Mouse (Mus musculus) kidney, postnatal 0 days (tissue): ENCODE results near the gene Tmem82. TPM values are rescaled to one million over a fixed set of nuclear protein-coding genes. Genes with fewer than 3 reads are reported as not detected.
A peak's percentile ranks its signal among the peaks of the same experiment; 100 is the strongest.

Experiments
- ATAC-seq: fragments of 200-750 bp; cut with Nextera tagmentation; replicated peaks from 2 replicates; pipeline ENCODE4 v1.8.0; 2017; ENCODE audit warnings: low read depth, moderate number of reproducible peaks, moderate TSS enrichment, moderate library complexity; ENCODE audit not compliant: low FRiP score
- DNase-seq: peaks from one replicate; pipeline ENCODE4 v3.0.0-alpha.2; 2016; ENCODE audit warnings: low spot score
- H3K27ac ChIP-seq: fragments of 300-500 bp; sonication (generic); 2 replicates; pipeline ENCODE4 v1.5.1; 2014; ENCODE audit warnings: mild to moderate bottlenecking
- H3K27me3 ChIP-seq: fragments of 300-500 bp; sonication (generic); 2 replicates; pipeline ENCODE4 v1.6.1; 2014; ENCODE audit warnings: low read length, mixed read lengths; ENCODE audit not compliant: insufficient read depth
- H3K36me3 ChIP-seq: fragments of 300-500 bp; sonication (generic); 2 replicates; pipeline ENCODE4 v1.6.1; 2014; ENCODE audit warnings: low read length, mixed read lengths; ENCODE audit not compliant: insufficient read depth
- H3K4me1 ChIP-seq: fragments of 300-500 bp; sonication (generic); replicated peaks from 2 replicates; pipeline ENCODE4 v1.6.1; 2014; ENCODE audit warnings: antibody characterized with exemption, low read length, mixed read lengths; ENCODE audit not compliant: insufficient read depth
- H3K4me2 ChIP-seq: fragments of 300-500 bp; sonication (generic); 2 replicates; pipeline ENCODE4 v1.6.1; 2014; ENCODE audit warnings: mild to moderate bottlenecking, low read length, moderate library complexity, mixed read lengths
- H3K4me3 ChIP-seq: fragments of 300-500 bp; sonication (generic); replicated peaks from 2 replicates; pipeline ENCODE4 v1.5.1; 2014; ENCODE audit warnings: low read depth, low read length
- H3K9ac ChIP-seq: fragments of 300-500 bp; sonication (generic); 2 replicates; pipeline ENCODE4 v1.6.1; 2014; ENCODE audit warnings: low read depth, low read length
- H3K9me3 ChIP-seq: fragments of 300-500 bp; sonication (generic); replicated peaks from 2 replicates; pipeline ENCODE4 v1.6.1; 2016; ENCODE audit warnings: low read length, inconsistent platforms, mixed read lengths
- CTCF ChIP-seq: IDR thresholded peaks from 2 replicates; pipeline ENCODE4 v1.5.1; 2016; ENCODE audit warnings: antibody characterized with exemption, low read depth, mild to moderate bottlenecking, moderate library complexity
- WGBS: fragments of 180-500 bp; shearing (Covaris S2); extraction: QIAGEN DNeasy Blood & Tissue Kit; methylation state at CpG from one replicate; pipeline ENCODE4 v1.1.7; 2014; 5-methylcytosine and 5-hydroxymethylcytosine counted together
- polyA plus RNA-seq: library from polyadenylated mRNA; unstranded; fragments of >200 nt; fragmentation: Nextera tagmentation; extraction: Ambion mirVana; gene quantifications from 2 replicates; pipeline ENCODE4 v1.2.1, GENCODE M21; 2015

Gene Tmem82
- polyA plus RNA-seq, 1 experiment from 2014 or later: 7.7 TPM

GRCm38 (mm10) chr4:141621297-141621696 lies 2.9 kb upstream of the Tmem82 start:
- no peak for TF ChIP-seq CTCF
- no peak overlapping the region for H3K9ac ChIP-seq
- peaks cover 7% of the 10 kb centered on the region; the same call in 1 of the 2 replicates for H3K36me3 ChIP-seq
- H3K4me2 ChIP-seq: no peak overlapping the region
- no peak overlapping the region for H3K4me3 ChIP-seq
- WGBS: 89% methylated on average over 8 of the region's 8 CpGs
- DNase-seq (no peak), ATAC-seq (no peak)
- H3K4me1 ChIP-seq: peaks cover 17% of the 10 kb centered on the region; the same call in 1 of the 2 replicates
- no peak overlapping the region for H3K27ac ChIP-seq
- no peaks in the 10 kb centered on the region for H3K9me3 ChIP-seq
- H3K27me3 ChIP-seq: no peaks in the 10 kb centered on the region

- H3K36me3 ChIP-seq: no peaks in the 10 kb centered on the region
- H3K9me3 ChIP-seq: no peaks in the 10 kb centered on the region
- 86% methylated on average over 9 of the region's 9 CpGs for WGBS
- H3K27ac ChIP-seq: no peak overlapping the region
- ATAC-seq (no peak), DNase-seq (no peak)
- no peak overlapping the region for H3K9ac ChIP-seq
- H3K27me3 ChIP-seq: no peaks in the 10 kb centered on the region
- H3K4me3 ChIP-seq: no peak overlapping the region
- TF ChIP-seq CTCF: no peak
- peak overlapping the region; percentile 6; the same call in 1 of the 2 replicates for H3K4me2 ChIP-seq
- peaks cover 17% of the 10 kb centered on the region; the same call in 1 of the 2 replicates for H3K4me1 ChIP-seq
Observed at GRCm38 (mm10) chr4:141619299-141619883, 958 bp upstream of the Tmem82 start.

GRCm38 (mm10) chr4:141617863-141618564 lies 419 bp downstream of the Tmem82 start:
- no peak for TF ChIP-seq CTCF
- Histone ChIP-seq H3K4me3 (peak overlapping the region; percentile 18), H3K4me1 (peaks cover 11% of the 10 kb centered on the region; the same call in 1 of the 2 replicates), H3K27ac (peak overlapping the region; percentile 73; the same call in 1 of the 2 replicates), H3K9ac (peak overlapping the region; percentile 40), H3K27me3 (no peaks in the 10 kb centered on the region), H3K4me2 (peak overlapping the region; percentile 58), H3K36me3 (no peaks in the 10 kb centered on the region), H3K9me3 (no peaks in the 10 kb centered on the region)
- ATAC-seq (peak; percentile 62), DNase-seq (peak; percentile 50)
- 17% methylated on average over 20 of the region's 22 CpGs for WGBS

- Histone ChIP-seq H3K27me3 (no peaks in the 10 kb centered on the region), H3K9ac (peak overlapping the region; percentile 40), H3K27ac (no peak overlapping the region), H3K4me2 (peak overlapping the region; percentile 58), H3K4me3 (peak overlapping the region; percentile 18), H3K36me3 (no peaks in the 10 kb centered on the region), H3K4me1 (peaks cover 11% of the 10 kb centered on the region; the same call in 1 of the 2 replicates), H3K9me3 (no peaks in the 10 kb centered on the region)
- DNase-seq (peak; percentile 67), ATAC-seq (peak; percentile 14; the same call in 1 of the 2 replicates)
- WGBS: 7% methylated on average over 20 of the region's 20 CpGs
- peak; percentile 68 for TF ChIP-seq CTCF
Observed at GRCm38 (mm10) chr4:141617299-141617698, 1.1 kb downstream of the Tmem82 start.

- no peaks in the 10 kb centered on the region for H3K27me3 ChIP-seq
- no peak overlapping the region for H3K4me3 ChIP-seq
- H3K9ac ChIP-seq: no peak overlapping the region
- H3K27ac ChIP-seq: no peak overlapping the region
- H3K9me3 ChIP-seq: no peaks in the 10 kb centered on the region
- no peak overlapping the region for H3K4me2 ChIP-seq
- peaks cover 11% of the 10 kb centered on the region; the same call in 1 of the 2 replicates for H3K4me1 ChIP-seq
- no peak for TF ChIP-seq CTCF
- 71% methylated on average over 6 of the region's 6 CpGs for WGBS
- ATAC-seq: no peak
- no peak for DNase-seq
- H3K36me3 ChIP-seq: no peaks in the 10 kb centered on the region
Observed at GRCm38 (mm10) chr4:141616811-141617210, 1.6 kb downstream of the Tmem82 start.

- H3K4me2 ChIP-seq: no peak overlapping the region
- no peak overlapping the region for H3K9ac ChIP-seq
- H3K4me3 ChIP-seq: no peak overlapping the region
- ATAC-seq (no peak), DNase-seq (no peak)
- H3K9me3 ChIP-seq: no peaks in the 10 kb centered on the region
- TF ChIP-seq CTCF: no peak
- no peaks in the 10 kb centered on the region for H3K27me3 ChIP-seq
- peaks cover 11% of the 10 kb centered on the region; the same call in 1 of the 2 replicates for H3K4me1 ChIP-seq
- H3K27ac ChIP-seq: no peak overlapping the region
- WGBS: 83% methylated on average over 14 of the region's 14 CpGs
- no peaks in the 10 kb centered on the region for H3K36me3 ChIP-seq
Observed at GRCm38 (mm10) chr4:141614946-141615345, 3.5 kb downstream of the Tmem82 start.
